10 mouse cellular contexts compared by ENCODE assay signal in the genomic region with DNA sequence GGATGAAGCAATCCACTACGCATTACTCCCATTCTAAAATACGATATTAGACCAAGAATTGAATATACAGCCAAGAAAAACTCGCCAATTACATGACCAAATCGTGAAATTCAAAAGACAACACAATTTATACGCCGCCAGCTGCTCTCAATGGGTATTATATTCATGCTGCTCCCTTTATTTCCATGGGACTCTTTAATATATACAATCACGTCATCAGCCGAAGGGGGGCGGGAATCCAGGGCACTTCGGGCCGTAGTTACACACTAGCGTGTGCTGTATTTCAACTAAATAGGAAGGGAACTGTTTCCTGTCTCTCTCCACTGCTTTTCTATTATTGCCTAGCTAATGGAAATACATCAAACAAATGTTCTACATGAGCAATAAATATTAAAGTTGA. TPM values are rescaled to one million over a fixed set of nuclear protein-coding genes. Genes with fewer than 3 reads are reported as not detected.
DNase-seq lines count a peak whose midpoint lies in the region; ATAC-seq and TF ChIP-seq lines count a peak whose summit lies in the region.
"Had no signal": no experiment of that assay in that cellular context is flagged by ENCODE, and none has a peak within 500 bp of the region (broad histone marks: within the 10 kb centered on the region; RNA-seq: fewer than 3 reads in every experiment).

No protein-coding gene starts in this region.

- 89% methylated on average over 12 of the region's 12 CpGs for WGBS in heart, embryonic 10.5 days
- WGBS in neural tube, embryonic 11.5 days, result 76% methylated on average over 12 of the region's 12 CpGs
- 52% methylated on average over 12 of the region's 12 CpGs for WGBS in lung, postnatal 0 days
- 39% methylated on average over 12 of the region's 12 CpGs for WGBS in stomach, embryonic 15.5 days

- ATAC-seq in neural tube, embryonic 11.5 days (ENCODE audit: insufficient read depth, low FRiP score, low TSS enrichment), result no peak; the same call in 1 of the 2 replicates
- ATAC-seq in lung, postnatal 0 days, result peak; percentile 78
- peak; percentile 61; the same call in 1 of the 2 replicates for ATAC-seq in stomach, embryonic 15.5 days (ENCODE audit: insufficient read depth, low FRiP score, low read depth)

- H3K27me3 ChIP-seq in heart, embryonic 10.5 days (ENCODE audit: insufficient read depth, poor library complexity, severe bottlenecking), result no peaks in the 10 kb centered on the region
- no peaks in the 10 kb centered on the region for H3K27me3 ChIP-seq in neural tube, embryonic 11.5 days (ENCODE audit: control insufficient read depth, insufficient read depth, low read length)
- no peaks in the 10 kb centered on the region for H3K27me3 ChIP-seq in lung, postnatal 0 days (replicated peaks; ENCODE audit: insufficient read depth, low read length)
- H3K27me3 ChIP-seq in stomach, embryonic 15.5 days (replicated peaks), result no peaks in the 10 kb centered on the region
- H3K27me3 ChIP-seq: megakaryocyte, embryonic 14.5 days had no signal

- TF ChIP-seq CTCF in lung, postnatal 0 days (IDR thresholded peaks at IDR 0.05), result no peak; the same call in 1 of the 2 replicates

- no peaks in the 10 kb centered on the region; the same call in 1 of the 2 replicates for H3K4me1 ChIP-seq in heart, embryonic 10.5 days
- peaks cover 25% of the 10 kb centered on the region for H3K4me1 ChIP-seq in neural tube, embryonic 11.5 days (ENCODE audit: control insufficient read depth, insufficient read depth, low read length)
- H3K4me1 ChIP-seq in lung, postnatal 0 days (ENCODE audit: insufficient read depth, low read depth, low read length), result peaks cover 3% of the 10 kb centered on the region
- H3K4me1 ChIP-seq in stomach, embryonic 15.5 days, result 0 out of 2 replicates have a peak, but pooled peaks cover 7% of the 10 kb centered on the region
- H3K4me1 ChIP-seq: megakaryocyte, embryonic 14.5 days had no signal

- no peak overlapping the region for H3K4me3 ChIP-seq in heart, embryonic 10.5 days
- no peak overlapping the region for H3K4me3 ChIP-seq in neural tube, embryonic 11.5 days (ENCODE audit: low read depth, low read length)
- no peak overlapping the region for H3K4me3 ChIP-seq in lung, postnatal 0 days (ENCODE audit: low read depth, low read length)
- H3K4me3 ChIP-seq in stomach, embryonic 15.5 days (replicated peaks), result no peak overlapping the region
- H3K4me3 ChIP-seq: megakaryocyte, embryonic 14.5 days had no signal

- H3K9me3 ChIP-seq in heart, embryonic 10.5 days, result no peaks in the 10 kb centered on the region
- H3K9me3 ChIP-seq in neural tube, embryonic 11.5 days (ENCODE audit: control insufficient read depth, low read length), result no peaks in the 10 kb centered on the region
- no peaks in the 10 kb centered on the region for H3K9me3 ChIP-seq in lung, postnatal 0 days (ENCODE audit: low read length)
- H3K9me3 ChIP-seq in stomach, embryonic 15.5 days, result no peaks in the 10 kb centered on the region

- H3K27ac ChIP-seq in heart, embryonic 10.5 days, result no peak overlapping the region
- no peak overlapping the region for H3K27ac ChIP-seq in neural tube, embryonic 11.5 days (ENCODE audit: low read depth, low read length)
- no peak overlapping the region for H3K27ac ChIP-seq in lung, postnatal 0 days (ENCODE audit: low read length)
- H3K27ac ChIP-seq in stomach, embryonic 15.5 days, result peak overlapping the region; percentile 78; the same call in 1 of the 2 replicates

- H3K4me2 ChIP-seq in neural tube, embryonic 11.5 days (ENCODE audit: low read depth), result no peak overlapping the region
- peak overlapping the region; percentile 9; the same call in 1 of the 2 replicates for H3K4me2 ChIP-seq in lung, postnatal 0 days (replicated peaks; ENCODE audit: low read depth, low read length)
- peak overlapping the region; percentile 28 for H3K4me2 ChIP-seq in stomach, embryonic 15.5 days

- no peak overlapping the region for H3K9ac ChIP-seq in neural tube, embryonic 11.5 days (ENCODE audit: low read length)
- no peak overlapping the region for H3K9ac ChIP-seq in lung, postnatal 0 days (replicated peaks; ENCODE audit: low read depth)
- H3K9ac ChIP-seq in stomach, embryonic 15.5 days, result no peak overlapping the region

- DNase-seq in heart, adult 11 months, result peak; percentile 31
- no peak for DNase-seq in heart, embryonic 10.5 days (ENCODE audit: low spot score)
- DNase-seq in neural tube, embryonic 11.5 days (ENCODE audit: low spot score), result peak; percentile 51
- no peak for DNase-seq in neural tube, embryonic 10.5 days (ENCODE audit: extremely low spot score, low spot score)
- peak; percentile 39 for DNase-seq in lung, postnatal 0 days (ENCODE audit: low spot score)
- DNase-seq in T-cell, adult 2 months (ENCODE audit: low spot score), result no peak
- no peak for DNase-seq in natural killer cell, adult 2 months (ENCODE audit: low spot score in 2 of 2)
- DNase-seq: gastrocnemius, postnatal 25 days had no signal

- no peaks in the 10 kb centered on the region; the same call in 1 of the 2 replicates for H3K36me3 ChIP-seq in heart, embryonic 10.5 days
- no peaks in the 10 kb centered on the region for H3K36me3 ChIP-seq in neural tube, embryonic 11.5 days (ENCODE audit: control insufficient read depth, insufficient read depth, low read length)
- H3K36me3 ChIP-seq in lung, postnatal 0 days (ENCODE audit: insufficient read depth, low read length), result no peaks in the 10 kb centered on the region
- no peaks in the 10 kb centered on the region for H3K36me3 ChIP-seq in stomach, embryonic 15.5 days

- TF ChIP-seq EP300 in lung, postnatal 0 days (IDR thresholded peaks at IDR 0.05), result no peak

RNA-seq across cellular contexts. Expression of a gene that starts 45.2 kb away (rescaled TPM):
- polyA plus RNA-seq in heart, embryonic 10.5 days (2016; fragmentation: Nextera tagmentation; extraction: Ambion mirVana), result 3.4 and 4.3 TPM in 2 replicates
- 40.8 and 42.6 TPM in 2 replicates for polyA plus RNA-seq in neural tube, embryonic 11.5 days (2014; fragmentation: Nextera tagmentation; extraction: Ambion mirVana)
- polyA plus RNA-seq in lung, postnatal 0 days (2015; fragmentation: Nextera tagmentation; extraction: Ambion mirVana), result 7.6 and 8.7 TPM in 2 replicates
- polyA plus RNA-seq in stomach, embryonic 15.5 days (2015; fragmentation: Nextera tagmentation; extraction: Ambion mirVana), result 11.3 and 12.6 TPM in 2 replicates

Comparison
In these comparisons a context has a peak if more than half of its experiments do, and no peak if none do; other contexts are left out.
1. DNase-seq: peak in heart, adult 11 months (single experiment), neural tube, embryonic 11.5 days (single experiment) and lung, postnatal 0 days (single experiment); none in heart, embryonic 10.5 days (single experiment), neural tube, embryonic 10.5 days (single experiment), T-cell, adult 2 months (single experiment) and natural killer cell, adult 2 months (0 of 2).